Mouse (Mus musculus): Measurements from ENCODE around the gene Slc30a2. TPM values are rescaled to one million over a fixed set of nuclear protein-coding genes. Genes with fewer than 3 reads are reported as not detected.

Slc30a2 gene
- not detected for total RNA-seq (2023)

GRCm38 (mm10) chr4:134343071-134344031 lies at the start of gene Slc30a2:
Gene Slc30a2, plus strand, starts transcription at chr4:134343181.

GRCm38 (mm10) chr4:134314876-134315275 lies 28.1 kb upstream of the Slc30a2 start, which contains the start of gene Trim63:
Gene Trim63, plus strand, starts transcription at chr4:134315120.

GRCm38 (mm10) chr4:134383750-134384149 lies 40.8 kb downstream of the Slc30a2 start, which contains the start of gene Extl1:
Gene Extl1, minus strand, starts transcription at chr4:134383850.

DNA sequence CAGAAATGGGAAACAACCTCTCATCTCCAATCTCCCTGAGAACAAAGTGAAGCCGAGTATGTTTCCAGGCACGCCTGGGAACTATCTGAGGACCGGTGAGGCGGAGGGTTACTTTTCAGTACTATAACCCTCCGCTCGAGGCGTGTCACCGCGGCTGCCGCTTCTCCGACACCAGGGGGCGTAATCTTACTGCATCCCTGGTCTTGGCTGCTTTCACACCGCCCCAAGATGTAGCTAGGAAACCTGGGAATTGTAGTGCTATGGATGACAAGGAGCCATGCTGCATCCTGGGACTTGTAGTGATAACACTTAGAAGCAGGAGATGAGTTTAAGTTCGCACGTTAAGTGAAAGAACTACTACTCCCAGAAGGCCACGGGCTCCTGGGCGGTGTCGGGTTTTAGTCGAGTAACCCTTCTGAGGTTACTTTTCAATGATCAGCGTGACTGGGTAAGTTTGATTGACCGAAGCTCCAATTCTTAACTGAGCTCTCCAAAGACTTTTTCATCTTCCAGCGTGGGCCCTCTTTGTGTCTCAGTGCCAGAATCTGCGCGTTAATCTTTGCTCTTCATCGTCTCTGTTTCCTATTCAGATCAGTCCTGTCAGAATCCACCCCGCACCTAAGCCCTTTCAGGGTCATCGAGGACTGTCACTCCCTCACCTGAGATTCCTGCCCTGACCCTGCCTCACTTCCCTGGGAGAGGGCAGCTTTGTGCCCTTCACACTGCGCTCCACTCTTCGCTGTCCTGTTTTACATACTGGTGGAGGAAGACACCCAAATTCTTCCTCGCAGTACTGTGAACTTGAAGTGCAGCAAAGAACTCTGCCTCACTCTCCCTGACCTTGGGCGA lies 53.2 kb downstream of the Slc30a2 start, which contains the start of gene Pafah2:
Gene Pafah2, plus strand, starts transcription at position 344 of the 849 bp plus-strand sequence.

Other genes with a start within 250 kb of the Slc30a2 start
- 1,033 TPM for gene Cd52, start 248.1 kb upstream of the Slc30a2 start, total RNA-seq (2023)
- 269 TPM for gene Ubxn11, start 240.6 kb upstream of the Slc30a2 start, total RNA-seq (2023)
- 449 TPM for gene Sh3bgrl3, start 214.4 kb upstream of the Slc30a2 start, total RNA-seq (2023)
- gene Cep85, start 156.1 kb upstream of the Slc30a2 start, total RNA-seq (2023), result 26.5 TPM
- not detected for gene Gm7534, start 140.2 kb upstream of the Slc30a2 start, total RNA-seq (2023)
- gene Catsper4, start 115.8 kb upstream of the Slc30a2 start, total RNA-seq (2023), result not detected
- 0.21 TPM for gene Cnksr1, start 104.8 kb upstream of the Slc30a2 start, total RNA-seq (2023)
- gene E130218I03Rik, start 99.5 kb upstream of the Slc30a2 start, total RNA-seq (2023), result not detected
- 26.3 TPM for gene Zfp593, start 97.6 kb upstream of the Slc30a2 start, total RNA-seq (2023)
- not detected for gene Gm30191, start 96.2 kb upstream of the Slc30a2 start, total RNA-seq (2023)
- not detected for gene Grrp1, start 89.1 kb upstream of the Slc30a2 start, total RNA-seq (2023)
- 10.2 TPM for gene Pdik1l, start 55.3 kb upstream of the Slc30a2 start, total RNA-seq (2023)
- gene Trim63, start 28.1 kb upstream of the Slc30a2 start, total RNA-seq (2023), result not detected
- 0.55 TPM for gene Extl1, start 40.7 kb downstream of the Slc30a2 start, total RNA-seq (2023)
- gene Pafah2, start 53.1 kb downstream of the Slc30a2 start, total RNA-seq (2023), result 1.5 TPM
- 17.1 TPM for gene Stmn1, start 125.1 kb downstream of the Slc30a2 start, total RNA-seq (2023)
- 32.2 TPM for gene Paqr7, start 153.5 kb downstream of the Slc30a2 start, total RNA-seq (2023)
- not detected for gene Aunip, start 167.8 kb downstream of the Slc30a2 start, total RNA-seq (2023)
- gene Mtfr1l, start 192.2 kb downstream of the Slc30a2 start, total RNA-seq (2023), result 50.8 TPM
- 0.70 TPM for gene Selenon, start 209.0 kb downstream of the Slc30a2 start, total RNA-seq (2023)